Mouse (Mus musculus) liver, adult 2 months (tissue): ENCODE data around the gene Myo1c.

ENCODE experiments used
- CTCF ChIP-seq: fragments of 200-500 bp; IDR thresholded peaks from 2 replicates; pipeline ENCODE4 v1.5.1; 2011; ENCODE audit warnings: low read depth, low read length, control low read depth
- POLR2A ChIP-seq: fragments of 200-500 bp; IDR thresholded peaks from 2 replicates; pipeline ENCODE4 v1.6.1; 2011; ENCODE audit warnings: low read length, control low read depth; ENCODE audit not compliant: insufficient read depth; ENCODE audit errors: extremely low read depth

- TF ChIP-seq POLR2A = no peak
- no peak for TF ChIP-seq CTCF
Measured at GRCm38 (mm10) chr11:75610021-75610420, 40.3 kb upstream of the Myo1c start.
